Mouse (Mus musculus): ENCODE data around the gene March8. TPM values are rescaled to one million over a fixed set of nuclear protein-coding genes. Genes with fewer than 3 reads are reported as not detected.
"Not testable (repeated sequence)": the region's sequence is repeated elsewhere in the genome, so short reads cannot be mapped to it uniquely, and the experiment has no call there.

Gene March8
- polyA plus RNA-seq, 1 experiment = 5.5 TPM

DNA sequence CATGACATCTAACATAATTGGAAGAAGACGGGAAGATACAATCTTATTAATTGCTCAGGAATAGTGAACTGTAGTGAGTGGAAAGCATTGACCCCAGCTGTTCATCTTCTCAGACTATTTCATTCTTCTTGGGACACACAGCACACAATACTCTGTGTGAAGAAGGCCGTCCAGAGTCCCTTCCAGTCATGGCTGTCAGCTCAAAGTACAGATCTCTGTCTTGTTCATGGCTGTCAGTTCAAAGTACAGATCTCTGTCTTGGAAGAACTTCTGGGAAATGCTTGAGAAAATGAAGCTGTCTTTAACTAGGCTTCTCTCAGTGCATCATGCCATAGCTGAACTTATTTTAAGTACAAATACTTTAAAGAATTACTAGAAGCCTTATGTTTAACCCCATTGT lies 10.1 kb downstream of the March8 start:
- no peaks in the 10 kb centered on the region for H3K27me3 ChIP-seq (ENCODE audit: control insufficient read depth)
- H3K9me3 ChIP-seq (ENCODE audit: control insufficient read depth, low read length) = peaks cover 2% of the 10 kb centered on the region; the same call in 1 of the 2 replicates
- H3K4me3 ChIP-seq (replicated peaks) = no peak overlapping the region
- no peak for TF ChIP-seq GATA1 (IDR thresholded peaks at IDR 0.05; ENCODE audit: low read length)
- TF ChIP-seq TAL1 (IDR thresholded peaks at IDR 0.05; ENCODE audit: low read length) = no peak
- peaks cover 65% of the 10 kb centered on the region for H3K4me1 ChIP-seq (ENCODE audit: control insufficient read depth)
- H3K36me3 ChIP-seq (ENCODE audit: control insufficient read depth) = peaks cover 58% of the 10 kb centered on the region

- H3K36me3 ChIP-seq (ENCODE audit: control insufficient read depth) = peaks cover 64% of the 10 kb centered on the region
- peaks cover 71% of the 10 kb centered on the region for H3K4me1 ChIP-seq (ENCODE audit: control insufficient read depth)
- peak overlapping the region; percentile 76 for H3K4me3 ChIP-seq (replicated peaks)
Observed at GRCm38 (mm10) chr6:116349997-116350396, 12.2 kb downstream of the March8 start.

DNA sequence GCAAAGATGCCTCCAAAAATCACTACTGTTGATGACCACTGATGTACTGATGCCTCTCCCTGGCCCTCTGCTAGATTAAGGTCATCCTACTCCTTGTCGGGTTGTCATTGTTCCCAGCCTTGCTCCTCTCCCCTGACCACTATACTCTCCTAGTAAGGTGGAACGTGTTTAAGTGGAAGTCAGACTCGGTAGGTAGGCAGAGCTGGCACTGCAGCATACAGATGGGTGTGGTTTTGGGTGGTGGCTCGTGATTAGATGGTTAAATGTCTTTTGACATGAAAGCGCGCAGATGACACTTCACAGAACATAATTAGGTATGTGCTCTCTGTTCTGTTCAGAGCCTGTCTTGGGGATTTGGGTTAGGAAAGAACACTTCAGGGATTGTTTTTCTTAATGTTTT lies 12.8 kb downstream of the March8 start:
- Histone ChIP-seq H3K4me3 (replicated peaks) (peak overlapping the region; percentile 76), H3K36me3 (ENCODE audit: control insufficient read depth) (peaks cover 64% of the 10 kb centered on the region), H3K9me3 (ENCODE audit: control insufficient read depth, low read length) (peaks cover 2% of the 10 kb centered on the region; the same call in 1 of the 2 replicates), H3K4me1 (ENCODE audit: control insufficient read depth) (peaks cover 73% of the 10 kb centered on the region), H3K27me3 (ENCODE audit: control insufficient read depth) (no peaks in the 10 kb centered on the region)
- TF ChIP-seq TAL1 (IDR thresholded peaks at IDR 0.05; ENCODE audit: low read length) (peak; percentile 48; the same call in 2 of the 3 replicates), GATA1 (IDR thresholded peaks at IDR 0.05; ENCODE audit: low read length) (no peak)

More at GRCm38 (mm10) chr6:116349997-116350396, 12.2 kb downstream of the March8 start:
- no peaks in the 10 kb centered on the region for H3K27me3 ChIP-seq (ENCODE audit: control insufficient read depth)
- TF ChIP-seq TAL1 (IDR thresholded peaks at IDR 0.05; ENCODE audit: low read length) = peak; percentile 95
- TF ChIP-seq GATA1 (IDR thresholded peaks at IDR 0.05; ENCODE audit: low read length) = peak; percentile 97
- H3K9me3 ChIP-seq (ENCODE audit: control insufficient read depth, low read length) = peaks cover 2% of the 10 kb centered on the region; the same call in 1 of the 2 replicates

GRCm38 (mm10) chr6:116351534-116351933 lies 13.7 kb downstream of the March8 start:
- no peak for TF ChIP-seq GATA1 (IDR thresholded peaks at IDR 0.05; ENCODE audit: low read length)
- TF ChIP-seq TAL1 (IDR thresholded peaks at IDR 0.05; ENCODE audit: low read length) = no peak
- peaks cover 79% of the 10 kb centered on the region for H3K4me1 ChIP-seq (ENCODE audit: control insufficient read depth)
- H3K27me3 ChIP-seq (ENCODE audit: control insufficient read depth) = no peaks in the 10 kb centered on the region
- no peaks in the 10 kb centered on the region for H3K9me3 ChIP-seq (ENCODE audit: control insufficient read depth, low read length)
- H3K4me3 ChIP-seq (replicated peaks) = peak overlapping the region; percentile 76
- H3K36me3 ChIP-seq (ENCODE audit: control insufficient read depth) = peaks cover 65% of the 10 kb centered on the region

GRCm38 (mm10) chr6:116353428-116353827 lies 15.6 kb downstream of the March8 start:
- no peak for TF ChIP-seq GATA1 (IDR thresholded peaks at IDR 0.05; ENCODE audit: low read length)
- TF ChIP-seq TAL1 (IDR thresholded peaks at IDR 0.05; ENCODE audit: low read length) = no peak
- Histone ChIP-seq H3K4me3 (replicated peaks) (peak overlapping the region; percentile 76), H3K4me1 (ENCODE audit: control insufficient read depth) (peaks cover 74% of the 10 kb centered on the region), H3K36me3 (ENCODE audit: control insufficient read depth) (peaks cover 66% of the 10 kb centered on the region), H3K27me3 (ENCODE audit: control insufficient read depth) (no peaks in the 10 kb centered on the region), H3K9me3 (ENCODE audit: control insufficient read depth, low read length) (no peaks in the 10 kb centered on the region)

DNA sequence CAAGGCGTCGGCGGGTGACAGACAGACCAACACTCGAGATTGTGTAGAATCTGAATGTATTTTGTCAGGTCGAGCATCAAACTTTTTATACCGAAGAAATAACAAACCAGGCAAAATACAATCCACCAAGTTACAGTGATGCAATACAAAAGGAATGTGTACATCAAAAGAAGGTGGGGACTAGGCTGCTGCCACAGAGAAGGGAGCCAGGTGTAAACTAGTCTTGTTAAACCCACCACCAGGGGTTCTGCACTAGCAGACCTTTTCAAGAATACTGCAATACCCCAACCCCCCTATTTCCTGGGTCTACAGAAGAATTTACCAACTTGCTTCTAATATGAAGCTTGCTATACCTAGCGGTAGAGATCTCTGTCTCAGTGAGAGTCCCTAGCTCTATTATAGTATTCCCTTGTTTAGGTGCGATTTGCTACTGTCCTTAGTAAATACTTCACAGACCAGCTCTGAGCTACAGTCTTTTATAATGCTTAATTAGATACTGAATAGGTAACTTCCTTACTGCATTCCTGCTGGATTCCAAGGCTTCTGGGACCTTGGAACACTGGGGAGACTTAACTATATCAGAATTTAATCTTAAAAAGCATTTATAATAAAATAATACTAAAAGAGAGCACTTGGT lies 18.6 kb downstream of the March8 start:
- peaks cover 74% of the 10 kb centered on the region for H3K4me1 ChIP-seq (ENCODE audit: control insufficient read depth)
- not testable (repeated sequence) for H3K4me3 ChIP-seq (replicated peaks); H3K27me3 ChIP-seq (ENCODE audit: control insufficient read depth); H3K9me3 ChIP-seq (ENCODE audit: control insufficient read depth, low read length)
- peaks cover 87% of the 10 kb centered on the region for H3K36me3 ChIP-seq (ENCODE audit: control insufficient read depth)

DNA sequence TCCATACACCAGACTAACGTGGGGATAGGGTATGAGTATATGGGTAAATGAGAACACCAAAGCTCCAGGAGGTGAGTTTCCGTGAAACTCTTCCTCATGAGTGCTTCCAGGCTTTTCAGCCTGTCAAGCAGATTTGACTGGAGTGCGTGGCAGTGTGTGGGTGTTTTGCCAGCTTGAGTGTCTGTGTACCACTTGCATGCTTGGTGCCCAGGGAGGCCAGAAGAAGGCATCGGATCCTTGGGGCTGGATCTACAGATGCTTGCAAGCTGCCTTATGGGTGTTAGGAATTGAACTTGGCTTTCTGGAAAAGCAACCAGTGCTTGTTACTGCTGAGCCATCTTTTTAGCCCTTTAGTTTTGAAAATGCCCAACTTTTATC lies 19.1 kb downstream of the March8 start:
- Histone ChIP-seq H3K9me3 (ENCODE audit: control insufficient read depth, low read length) (no peaks in the 10 kb centered on the region), H3K36me3 (ENCODE audit: control insufficient read depth) (peaks cover 89% of the 10 kb centered on the region), H3K27me3 (ENCODE audit: control insufficient read depth) (no peaks in the 10 kb centered on the region), H3K4me1 (ENCODE audit: control insufficient read depth) (peaks cover 76% of the 10 kb centered on the region), H3K4me3 (replicated peaks) (peak overlapping the region; percentile 36)
- TF ChIP-seq TAL1 (IDR thresholded peaks at IDR 0.05; ENCODE audit: low read length) = no peak
- TF ChIP-seq GATA1 (IDR thresholded peaks at IDR 0.05; ENCODE audit: low read length) = no peak

DNA sequence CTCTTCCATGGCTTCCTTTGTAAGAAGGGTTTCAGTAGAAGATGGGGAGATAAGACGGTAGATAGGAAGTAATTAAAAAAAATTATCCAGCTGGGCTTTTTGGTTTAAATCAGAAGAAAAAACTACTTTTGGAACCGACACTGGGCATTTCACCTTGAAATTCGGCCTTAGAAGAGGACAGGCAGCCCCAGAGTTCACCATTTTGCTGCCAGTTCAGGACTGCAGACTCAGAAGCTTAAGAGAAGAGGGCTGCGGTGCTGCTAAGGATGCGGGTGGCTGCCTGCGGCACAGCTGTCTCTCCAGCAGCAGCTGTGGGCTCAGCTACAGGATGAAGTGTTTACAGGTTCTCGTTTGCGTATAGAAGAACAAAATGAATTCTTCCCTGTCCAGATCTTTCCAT lies 20.2 kb downstream of the March8 start:
- H3K4me3 ChIP-seq (replicated peaks) = no peak overlapping the region
- H3K9me3 ChIP-seq (ENCODE audit: control insufficient read depth, low read length) = no peaks in the 10 kb centered on the region
- H3K27me3 ChIP-seq (ENCODE audit: control insufficient read depth) = no peaks in the 10 kb centered on the region
- peaks cover 93% of the 10 kb centered on the region for H3K36me3 ChIP-seq (ENCODE audit: control insufficient read depth)
- peaks cover 76% of the 10 kb centered on the region for H3K4me1 ChIP-seq (ENCODE audit: control insufficient read depth)
- no peak for TF ChIP-seq GATA1 (IDR thresholded peaks at IDR 0.05; ENCODE audit: low read length)
- no peak for TF ChIP-seq TAL1 (IDR thresholded peaks at IDR 0.05; ENCODE audit: low read length)

- Histone ChIP-seq H3K4me3 (replicated peaks) (no peak overlapping the region), H3K9me3 (ENCODE audit: control insufficient read depth, low read length) (no peaks in the 10 kb centered on the region), H3K36me3 (ENCODE audit: control insufficient read depth) (peaks cover 97% of the 10 kb centered on the region), H3K4me1 (ENCODE audit: control insufficient read depth) (peaks cover 69% of the 10 kb centered on the region), H3K27me3 (ENCODE audit: control insufficient read depth) (no peaks in the 10 kb centered on the region)
- TF ChIP-seq GATA1 (IDR thresholded peaks at IDR 0.05; ENCODE audit: low read length) (no peak), TAL1 (IDR thresholded peaks at IDR 0.05; ENCODE audit: low read length) (no peak)
Observed at GRCm38 (mm10) chr6:116359256-116359655, 21.4 kb downstream of the March8 start.

- TF ChIP-seq GATA1 (IDR thresholded peaks at IDR 0.05; ENCODE audit: low read length) (no peak), TAL1 (IDR thresholded peaks at IDR 0.05; ENCODE audit: low read length) (no peak)
- Histone ChIP-seq H3K27me3 (ENCODE audit: control insufficient read depth) (no peaks in the 10 kb centered on the region), H3K36me3 (ENCODE audit: control insufficient read depth) (peaks cover 98% of the 10 kb centered on the region), H3K9me3 (ENCODE audit: control insufficient read depth, low read length) (no peaks in the 10 kb centered on the region), H3K4me3 (replicated peaks) (no peak overlapping the region), H3K4me1 (ENCODE audit: control insufficient read depth) (peaks cover 60% of the 10 kb centered on the region)
Observed at GRCm38 (mm10) chr6:116361463-116361862, 23.6 kb downstream of the March8 start.
